Mouse (Mus musculus) cerebellum, adult 2 months (tissue): ENCODE data around the gene Znrf4.

ENCODE experiments used
- CTCF ChIP-seq: fragments of 200-500 bp; IDR thresholded peaks from 2 replicates; pipeline ENCODE4 v1.5.1; 2011; ENCODE audit warnings: low read depth, mild to moderate bottlenecking, control low read depth, low read length, moderate library complexity, borderline replicate concordance; ENCODE audit not compliant: insufficient read depth
- POLR2A ChIP-seq: fragments of 200-500 bp; IDR thresholded peaks from 2 replicates; pipeline ENCODE4 v1.6.1; 2011; ENCODE audit warnings: low read length, control low read depth, borderline replicate concordance; ENCODE audit not compliant: insufficient read depth

- no peak for TF ChIP-seq POLR2A
- TF ChIP-seq CTCF = no peak
Observed at GRCm38 (mm10) chr17:56514916-56515315, 2.7 kb upstream of the Znrf4 start.
